Comparison of ENCODE assay signal across 8 mouse cellular contexts in genomic region chr7:128744684-128745485, GRCm38 (mm10). TPM values are rescaled to one million over a fixed set of nuclear protein-coding genes. Genes with fewer than 3 reads are reported as not detected.
A peak's percentile ranks its signal among the peaks of the same experiment; 100 is the strongest.
DNase-seq lines count a peak whose midpoint lies in the region; ATAC-seq and TF ChIP-seq lines count a peak whose summit lies in the region.

Gene Sec23ip, plus strand, starts transcription at chr7:128744943.

- H3K27me3 ChIP-seq in kidney, embryonic 14.5 days (ENCODE audit: control insufficient read depth, insufficient read depth, low read length): no peaks in the 10 kb centered on the region
- H3K27me3 ChIP-seq in limb, embryonic 15.5 days: no peaks in the 10 kb centered on the region

- no peak for TF ChIP-seq POLR2A in bone marrow macrophage, adult 2 months (IDR thresholded peaks at IDR 0.05; ENCODE audit: borderline replicate concordance, low read depth, low read length)
- TF ChIP-seq POLR2A in embryonic fibroblast, embryonic 13.5 days (IDR thresholded peaks at IDR 0.05; ENCODE audit: low read depth, low read length): peak; percentile 86

- H3K9me3 ChIP-seq in kidney, embryonic 14.5 days (ENCODE audit: control insufficient read depth, low read length): no peaks in the 10 kb centered on the region
- H3K9me3 ChIP-seq in limb, embryonic 15.5 days: no peaks in the 10 kb centered on the region

- peaks cover under 1% of the 10 kb centered on the region; the same call in 1 of the 2 replicates for H3K36me3 ChIP-seq in kidney, embryonic 14.5 days (ENCODE audit: control insufficient read depth, insufficient read depth, low read length)
- peaks cover 1% of the 10 kb centered on the region; the same call in 1 of the 2 replicates for H3K36me3 ChIP-seq in limb, embryonic 15.5 days

- ATAC-seq in kidney, embryonic 14.5 days (ENCODE audit: low FRiP score, low TSS enrichment): peak; percentile 87
- peak; percentile 88 for ATAC-seq in limb, embryonic 15.5 days (ENCODE audit: insufficient number of reproducible peaks, low FRiP score, low TSS enrichment, low read depth)

- H3K4me1 ChIP-seq in bone marrow macrophage, adult 2 months (ENCODE audit: control insufficient read depth, insufficient read depth, low read length): peaks cover 30% of the 10 kb centered on the region
- H3K4me1 ChIP-seq in embryonic fibroblast, embryonic 13.5 days (ENCODE audit: control insufficient read depth, insufficient read depth, low read length): peaks cover 9% of the 10 kb centered on the region; the same call in 1 of the 2 replicates
- H3K4me1 ChIP-seq in kidney, embryonic 14.5 days (ENCODE audit: control insufficient read depth, insufficient read depth, low read length): peaks cover 22% of the 10 kb centered on the region
- H3K4me1 ChIP-seq in limb, embryonic 15.5 days: peaks cover 33% of the 10 kb centered on the region

- H3K4me2 ChIP-seq in kidney, embryonic 14.5 days (replicated peaks; ENCODE audit: low read depth, low read length): peak within 1 kb of the TSS; percentile 78
- H3K4me2 ChIP-seq in limb, embryonic 15.5 days: peak within 1 kb of the TSS; percentile 68

- H3K27ac ChIP-seq in bone marrow macrophage, adult 2 months (ENCODE audit: insufficient read depth, low read depth, low read length): peak within 1 kb of the TSS; percentile 73
- peak within 1 kb of the TSS; percentile 51; the same call in 1 of the 2 replicates for H3K27ac ChIP-seq in embryonic fibroblast, embryonic 13.5 days (ENCODE audit: insufficient read depth, low read length)
- H3K27ac ChIP-seq in kidney, embryonic 14.5 days (ENCODE audit: low read depth, low read length): peak within 1 kb of the TSS; percentile 71
- peak within 1 kb of the TSS; percentile 80 for H3K27ac ChIP-seq in limb, embryonic 15.5 days

- peak within 1 kb of the TSS; percentile 78 for H3K4me3 ChIP-seq in bone marrow macrophage, adult 2 months (ENCODE audit: insufficient read depth, low read length)
- peak within 1 kb of the TSS; percentile 96 for H3K4me3 ChIP-seq in embryonic fibroblast, embryonic 13.5 days (ENCODE audit: insufficient read depth, low read length)
- peak within 1 kb of the TSS; percentile 96 for H3K4me3 ChIP-seq in kidney, embryonic 14.5 days (ENCODE audit: low read length)
- H3K4me3 ChIP-seq in limb, embryonic 15.5 days: peak within 1 kb of the TSS; percentile 99

- peak within 1 kb of the TSS; percentile 86 for H3K9ac ChIP-seq in kidney, embryonic 14.5 days (ENCODE audit: low read depth, low read length)
- H3K9ac ChIP-seq in limb, embryonic 15.5 days: peak within 1 kb of the TSS; percentile 91

- under 1% methylated on average over 55 of the region's 55 CpGs for WGBS in kidney, embryonic 14.5 days
- WGBS in limb, embryonic 15.5 days: under 1% methylated on average over 54 of the region's 55 CpGs

- TF ChIP-seq CTCF in bone marrow macrophage, adult 2 months (IDR thresholded peaks at IDR 0.05; ENCODE audit: low read depth, low read length): no peak
- TF ChIP-seq CTCF in embryonic fibroblast, embryonic 13.5 days (IDR thresholded peaks at IDR 0.05; ENCODE audit: borderline replicate concordance, insufficient read depth, low read length): no peak

- DNase-seq in A20 (ENCODE audit: low read depth, low spot score): peak; percentile 99
- DNase-seq in heart, adult 9 months (ENCODE audit: low spot score in 2 of 2): peak; percentile 98 to 99
- peak; percentile 96 for DNase-seq in monocyte, adult 2 months (ENCODE audit: low read depth in 1 of 2, low spot score in 2 of 2)
- peak; percentile 98 for DNase-seq in spleen, postnatal 36 days (ENCODE audit: low spot score in 2 of 2)

RNA-seq across cellular contexts. Expression of gene Sec23ip, which starts in this region (rescaled TPM):
- polyA plus RNA-seq in bone marrow macrophage, adult 2 months (2012; ENCODE audit: insufficient read depth, insufficient read length, missing spikeins): 22.0 and 23.1 TPM in 2 replicates
- polyA plus RNA-seq in embryonic fibroblast, embryonic 13.5 days (2011; ENCODE audit: insufficient read length, low read depth, missing spikeins): 58.0 and 64.1 TPM in 2 replicates
- polyA plus RNA-seq in kidney, embryonic 14.5 days (2014; fragmentation: Nextera tagmentation; extraction: Ambion mirVana): 22.5 and 38.4 TPM in 2 replicates
- 37.0 and 38.0 TPM in 2 replicates for polyA plus RNA-seq in limb, embryonic 15.5 days (2015; fragmentation: Nextera tagmentation; extraction: Ambion mirVana)

Comparison
In these comparisons a context has a peak if more than half of its experiments do, and no peak if none do; other contexts are left out.
1. Peak in every context shown above with its lines: DNase-seq, ATAC-seq, H3K4me3 ChIP-seq and H3K27ac ChIP-seq.